Mouse (Mus musculus) Muller cell, postnatal 12 days (primary cell): ENCODE data around the gene Cd209a.
"Not testable (repeated sequence)": the region's sequence is repeated elsewhere in the genome, so short reads cannot be mapped to it uniquely, and the experiment has no call there.

ENCODE experiments used
- DNase-seq: peaks from one replicate; pipeline ENCODE4 v3.0.0-alpha.2; 2015; ENCODE audit errors: inconsistent ontology term

The Cd209a gene

GRCm38 (mm10) chr8:3748761-3749160 lies at the start of gene Cd209a:
TSS of gene Cd209a (minus strand) at chr8:3748984.
- DNase-seq = no peak

DNA sequence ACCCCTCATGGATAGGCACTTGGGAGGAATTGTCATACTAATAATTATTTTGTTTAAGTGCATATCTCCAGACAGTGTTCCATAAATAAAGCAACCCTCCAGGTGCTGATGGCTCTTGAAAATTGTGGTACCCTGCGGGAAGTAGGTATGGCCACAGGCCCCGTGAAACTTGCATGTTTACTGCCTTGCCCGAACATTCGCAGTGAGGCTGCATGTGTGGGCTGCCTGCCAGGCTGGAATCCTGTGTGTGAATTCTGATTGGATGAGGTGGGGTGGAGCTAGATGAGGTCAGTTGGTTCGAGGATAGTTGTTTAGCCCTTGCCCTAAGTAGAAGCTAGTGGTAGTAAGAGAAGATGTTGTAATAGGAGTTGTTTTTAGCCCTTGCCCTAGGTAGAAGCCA lies 19.9 kb upstream of the Cd209a start:
- not testable (repeated sequence) for DNase-seq

GRCm38 (mm10) chr8:3754261-3754850 lies 5.6 kb upstream of the Cd209a start:
- DNase-seq = peak; percentile 99

- no peak for DNase-seq
Measured at GRCm38 (mm10) chr8:3736947-3737346, 11.8 kb downstream of the Cd209a start.

DNA sequence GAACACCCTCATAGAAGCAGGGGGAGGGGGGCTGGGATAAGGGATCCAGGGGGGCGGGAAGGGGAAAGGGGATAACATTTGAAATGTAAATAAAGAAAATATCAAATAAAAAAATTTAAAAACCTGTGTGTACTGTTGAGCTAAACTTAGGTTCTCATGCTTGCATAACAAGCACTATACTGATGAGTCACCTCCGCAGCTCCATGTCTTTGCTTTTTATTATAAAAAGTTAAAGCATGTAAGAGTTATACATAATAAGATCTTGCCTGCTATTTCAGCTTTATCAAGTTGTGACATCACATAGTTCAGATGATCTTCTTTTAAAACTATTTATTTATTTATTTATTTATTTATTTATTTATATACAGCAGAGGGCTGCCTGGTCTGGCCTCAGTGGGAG lies 13.2 kb downstream of the Cd209a start:
- no peak for DNase-seq

GRCm38 (mm10) chr8:3734084-3734483 lies 14.7 kb downstream of the Cd209a start:
- DNase-seq = no peak

DNA sequence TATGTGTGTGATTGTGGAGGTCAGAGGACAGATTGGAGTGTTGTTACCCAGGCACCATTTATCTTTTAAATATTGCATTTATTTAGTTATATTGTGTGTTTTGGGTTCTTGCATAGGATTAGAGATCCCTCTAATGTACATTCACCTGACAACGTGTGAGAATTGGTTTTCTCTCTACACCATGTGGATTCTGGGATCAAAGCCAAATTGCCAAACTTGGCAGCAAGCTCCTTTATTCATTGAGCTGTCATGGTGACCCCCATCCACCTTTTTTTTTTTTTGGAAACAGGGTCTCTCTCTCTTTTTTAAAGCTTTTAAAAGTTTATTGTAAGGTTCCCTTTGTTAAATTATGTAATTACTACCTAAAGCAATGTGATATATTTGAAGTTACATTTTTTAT lies 27.7 kb downstream of the Cd209a start:
- no peak for DNase-seq

GRCm38 (mm10) chr8:3720551-3720950 lies 28.2 kb downstream of the Cd209a start, which contains the start of gene Clec4g:
TSS of gene Clec4g (minus strand) at chr8:3720651.
- no peak for DNase-seq

DNA sequence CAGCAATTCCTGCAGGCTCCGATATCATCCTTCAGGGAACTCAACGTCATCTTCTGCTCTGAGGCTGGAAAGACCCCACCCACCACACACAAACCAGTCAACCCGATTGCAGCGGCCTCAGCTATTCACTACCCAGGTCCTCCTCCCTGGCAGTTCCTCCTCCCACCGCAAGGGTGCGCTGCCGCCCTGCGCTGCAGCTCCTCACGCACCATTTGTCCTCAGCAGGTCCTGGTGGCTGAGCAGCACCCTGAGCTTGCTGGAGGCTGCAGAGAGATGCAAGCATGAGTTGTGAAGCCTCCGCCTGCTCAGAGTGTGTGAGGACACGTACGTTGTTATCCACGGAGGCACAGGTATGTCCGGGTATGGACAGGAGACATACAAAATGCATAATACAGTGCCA lies 30.2 kb downstream of the Cd209a start:
- peak; percentile 49 for DNase-seq

GRCm38 (mm10) chr8:3717321-3717954 lies 31.3 kb downstream of the Cd209a start:
- DNase-seq = no peak

DNA sequence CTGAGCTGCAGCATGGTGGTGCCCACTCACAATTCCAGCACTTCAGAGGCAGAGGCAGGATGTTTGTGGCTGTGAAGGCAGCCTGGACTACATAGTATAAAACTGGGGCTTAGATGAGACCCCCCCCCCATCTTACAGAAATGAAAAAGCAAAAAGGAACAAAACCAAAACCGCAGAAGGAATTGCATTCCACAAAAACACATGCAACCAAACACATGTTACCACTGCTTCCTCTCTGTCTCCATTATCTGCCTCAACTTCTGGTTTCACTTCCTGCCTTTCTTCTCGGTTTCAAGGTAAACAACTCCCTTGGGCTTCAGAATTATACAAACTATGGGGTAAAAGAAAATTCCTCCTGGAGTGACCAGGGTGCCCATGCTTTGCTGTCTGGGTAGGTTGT lies 37.1 kb downstream of the Cd209a start:
- DNase-seq = no peak

- DNase-seq = no peak
Measured at GRCm38 (mm10) chr8:3710312-3710711, 38.5 kb downstream of the Cd209a start.

- no peak for DNase-seq
Measured at GRCm38 (mm10) chr8:3707611-3708010, 41.2 kb downstream of the Cd209a start.

DNA sequence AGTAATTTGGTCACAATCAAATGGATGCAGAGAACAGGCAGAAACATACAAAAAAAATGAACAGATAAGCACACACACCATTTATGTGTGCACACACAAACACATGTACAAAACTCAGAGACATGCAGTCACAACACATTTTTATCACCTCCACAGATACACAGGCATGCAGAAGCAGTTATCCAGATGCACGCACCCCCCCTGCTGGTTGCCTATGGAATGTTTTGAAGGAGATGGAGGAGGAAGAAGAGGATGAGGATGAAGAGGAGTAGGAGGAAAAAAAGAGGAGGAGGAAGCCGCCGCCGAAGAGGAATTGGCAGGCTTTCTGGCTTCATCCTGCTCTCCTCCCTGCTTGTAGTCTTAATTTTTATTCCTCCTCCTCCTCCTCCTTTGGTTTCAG lies 43.1 kb downstream of the Cd209a start:
- DNase-seq = peak; percentile 1

DNA sequence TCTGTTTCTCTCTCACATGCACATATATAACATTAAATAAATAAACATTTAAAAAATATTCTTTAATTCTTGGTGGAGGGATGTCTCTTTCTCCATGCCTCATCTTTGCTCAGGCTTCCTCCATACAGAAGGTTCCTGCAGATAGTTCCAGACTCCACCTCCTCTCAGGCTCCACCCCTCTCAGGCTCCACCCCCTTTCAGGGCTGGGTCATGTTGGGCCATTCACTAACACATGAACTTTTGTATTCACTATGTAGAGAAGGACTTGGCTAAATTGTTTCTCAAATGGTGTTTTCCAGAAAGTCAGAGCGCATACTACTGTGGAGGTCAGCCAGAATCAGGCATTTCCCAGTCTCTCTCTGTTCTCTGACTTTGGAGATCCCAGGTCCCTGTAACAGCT lies 47.3 kb downstream of the Cd209a start:
- DNase-seq = no peak

GRCm38 (mm10) chr8:3694121-3694520 lies 54.7 kb downstream of the Cd209a start, which contains the start of gene Fcer2a:
TSS of gene Fcer2a (minus strand) at chr8:3694175.
- DNase-seq = no peak
